Mouse (Mus musculus) embryo, embryonic 10 days (tissue): ENCODE results near the gene Myh8.

ENCODE experiments used
- DNase-seq: peaks from one replicate; pipeline ENCODE4 v3.0.0-alpha.2; 2015; ENCODE audit warnings: low spot score

Gene Myh8

DNA sequence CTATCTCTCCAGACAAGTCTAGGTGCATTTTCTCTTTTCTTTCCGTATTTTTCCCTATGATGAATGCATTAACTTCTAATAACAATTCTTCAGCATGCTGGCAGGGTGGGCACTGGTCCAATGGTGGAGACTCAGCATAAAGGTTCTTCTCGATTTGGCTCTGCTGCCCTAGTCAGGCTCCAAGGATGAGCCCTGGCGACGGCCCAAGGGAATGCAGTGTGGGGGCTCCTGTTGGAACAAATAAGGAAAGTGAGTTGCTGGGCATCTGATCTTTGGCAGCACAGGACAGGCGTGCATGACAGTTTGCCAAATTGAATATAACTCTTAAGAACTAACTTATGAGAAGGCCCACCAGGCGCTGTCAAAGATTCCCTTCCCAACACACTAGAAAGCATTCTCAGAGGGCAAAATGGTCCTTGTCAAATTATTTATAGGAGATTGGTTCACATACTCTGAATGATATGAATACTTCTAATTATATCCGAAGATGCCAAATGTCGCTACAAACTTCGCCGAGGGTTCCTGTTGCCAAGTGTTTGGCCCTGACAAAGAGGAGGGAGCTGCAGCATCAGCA lies at the start of gene Myh8:
Gene Myh8, plus strand, starts transcription at position 524 of the 574 bp plus-strand sequence.
- no peak for DNase-seq

DNA sequence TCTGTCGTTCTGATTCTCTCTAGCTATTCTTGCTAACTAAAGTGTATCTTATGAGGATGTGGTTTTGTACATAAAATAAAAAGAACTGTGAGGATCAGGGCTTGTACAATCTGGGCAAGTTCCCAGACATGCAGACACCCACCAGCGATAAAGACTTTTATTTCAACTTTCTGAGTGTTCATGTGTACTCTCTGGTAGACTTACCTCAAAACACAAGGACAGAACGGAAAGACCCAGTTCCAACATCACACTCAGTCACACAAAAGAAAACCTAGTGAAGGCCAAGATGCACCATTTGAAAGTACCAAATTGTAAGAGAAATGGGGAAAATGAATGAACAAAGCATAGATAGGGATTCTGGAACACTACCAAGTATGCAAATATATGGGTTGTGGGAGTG lies 48.2 kb upstream of the Myh8 start:
- no peak for DNase-seq

DNA sequence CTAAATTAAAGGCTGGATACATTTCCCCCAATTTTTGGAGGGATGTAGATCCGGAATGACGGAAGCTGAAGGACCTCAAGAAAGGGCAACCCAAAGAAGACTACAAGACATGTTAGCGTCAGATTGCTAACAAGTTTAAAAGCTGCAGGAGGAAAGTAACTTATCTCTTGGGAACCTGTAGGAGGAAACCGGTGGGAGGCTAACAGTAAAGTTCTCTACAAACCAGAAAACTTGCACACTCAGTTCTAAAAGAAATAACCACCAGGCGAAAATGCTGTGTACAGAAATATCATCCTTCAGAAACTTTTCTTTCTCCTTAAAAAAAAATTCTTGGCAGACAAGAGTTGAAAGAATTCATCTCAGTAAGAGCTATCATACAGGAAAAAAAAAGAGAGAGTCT lies 47.8 kb upstream of the Myh8 start:
- no peak for DNase-seq

DNA sequence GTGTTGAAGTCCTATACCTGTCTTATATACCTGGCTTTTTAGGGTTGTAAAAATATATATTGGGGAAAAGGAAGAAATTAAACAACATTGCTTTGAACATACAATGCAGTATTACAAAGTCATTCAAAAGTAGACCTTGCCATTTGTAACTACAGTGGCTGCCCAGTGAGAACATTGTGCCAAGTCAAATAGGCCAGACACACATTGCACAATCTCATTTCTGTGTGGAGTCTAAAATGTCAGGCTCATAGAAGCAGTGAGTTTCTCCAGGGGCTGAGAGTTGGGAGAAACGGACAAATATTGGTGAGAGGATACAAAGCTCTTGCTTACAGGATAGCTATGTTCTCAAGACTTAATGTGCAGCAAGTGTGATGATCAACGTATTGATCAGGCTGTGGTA lies 47.0 kb upstream of the Myh8 start:
- DNase-seq = no peak

DNA sequence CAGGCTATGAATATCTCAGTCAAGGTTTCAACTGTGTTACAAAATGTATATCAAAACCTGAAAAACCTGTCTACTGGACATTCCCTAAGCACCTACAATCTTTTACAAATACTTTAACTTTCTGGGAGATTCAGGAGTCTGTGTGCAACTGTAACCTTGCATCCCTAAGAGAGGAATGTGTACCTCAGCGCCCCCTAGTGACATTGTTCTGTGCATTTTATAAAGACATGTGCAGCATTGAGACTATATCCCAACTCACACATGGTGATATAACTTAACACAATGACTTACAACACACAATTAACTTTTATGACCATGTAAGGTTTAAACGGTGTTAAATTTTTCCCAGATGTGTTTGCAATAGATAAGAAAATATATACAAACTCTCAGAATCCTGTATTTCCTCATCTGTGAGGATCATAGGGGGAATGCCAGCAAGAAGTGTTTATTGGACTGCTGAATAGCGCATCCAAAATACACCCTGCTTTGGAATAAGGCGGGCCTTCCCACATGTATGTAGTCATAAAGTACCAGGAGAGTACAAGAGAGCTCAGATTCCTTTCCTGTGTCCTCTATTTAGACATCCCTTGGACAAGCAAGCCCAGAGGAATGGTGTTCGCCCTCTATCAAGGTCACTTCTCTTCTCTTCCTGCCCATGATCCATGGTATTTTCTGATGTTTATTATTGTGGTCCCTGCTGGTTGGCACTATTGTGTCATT lies 41.1 kb upstream of the Myh8 start:
- DNase-seq = peak; percentile 78

DNA sequence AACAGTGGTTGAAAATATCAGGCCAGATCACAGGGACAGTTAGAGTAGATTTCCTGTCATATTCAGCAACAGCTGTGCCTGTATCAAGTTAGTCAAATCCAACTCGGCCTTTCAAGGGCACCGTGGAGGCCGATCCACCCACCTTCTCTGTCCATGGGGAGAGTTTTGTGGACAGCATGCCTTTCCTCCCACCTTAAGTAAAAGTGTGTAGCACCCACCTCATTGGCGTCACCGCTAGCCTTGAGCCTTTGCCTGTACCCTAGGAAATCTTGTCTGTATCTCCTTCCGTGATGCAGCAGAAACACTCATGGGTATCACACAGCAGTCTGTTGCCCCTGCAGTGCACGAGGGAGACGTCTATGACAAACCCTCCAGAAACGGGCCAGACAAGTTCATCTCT lies 40.1 kb upstream of the Myh8 start:
- no peak for DNase-seq

DNA sequence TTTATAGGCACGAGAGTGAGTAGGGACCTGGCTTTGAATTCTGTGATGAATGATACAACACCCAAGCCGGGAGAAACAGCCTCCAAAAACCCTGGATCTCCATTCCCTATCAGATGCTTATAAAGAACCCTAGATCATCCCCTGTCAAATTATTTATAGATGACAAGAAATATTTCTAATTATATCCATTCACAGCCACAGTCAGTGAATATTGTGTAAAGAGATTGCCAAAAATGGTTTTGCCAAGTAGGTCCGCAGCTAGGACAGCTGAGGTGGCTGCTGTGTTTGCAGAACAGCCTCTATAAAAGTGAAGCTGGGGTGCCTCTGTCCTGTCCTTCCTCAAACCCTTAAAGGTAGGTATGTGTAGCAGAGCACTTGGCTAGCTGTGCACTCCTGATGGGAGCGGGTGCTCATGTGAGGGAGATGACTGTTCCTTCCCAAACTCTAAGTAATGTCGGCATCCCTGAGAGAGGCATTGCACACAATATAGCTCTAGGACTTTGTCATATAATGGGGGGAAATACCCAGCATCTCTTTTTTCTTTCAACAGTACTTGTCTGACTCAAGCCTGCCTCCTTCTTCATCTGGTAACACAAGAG lies 39.3 kb upstream of the Myh8 start, which contains the start of gene Myh4:
Gene Myh4, plus strand, starts transcription at position 549 of the 599 bp plus-strand sequence.
- DNase-seq = no peak

DNA sequence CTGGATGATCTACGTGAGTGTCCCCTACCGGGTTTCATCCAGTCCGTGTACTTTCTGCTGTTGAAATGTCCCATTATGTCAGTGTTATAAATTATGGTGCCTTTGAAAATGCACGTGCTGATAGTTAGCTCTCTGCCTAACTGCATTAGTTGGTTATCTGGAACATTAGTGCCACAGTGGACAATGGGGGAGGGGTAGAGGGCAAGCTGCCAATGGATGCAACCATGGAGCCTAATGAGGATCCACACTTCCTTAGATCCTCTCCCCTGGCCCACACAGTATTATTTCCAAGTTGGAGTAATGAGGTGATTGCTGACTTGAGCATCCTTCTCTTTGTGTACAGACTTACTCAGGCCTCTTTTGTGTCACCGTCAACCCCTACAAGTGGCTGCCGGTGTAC lies 35.9 kb upstream of the Myh8 start:
- DNase-seq = no peak

DNA sequence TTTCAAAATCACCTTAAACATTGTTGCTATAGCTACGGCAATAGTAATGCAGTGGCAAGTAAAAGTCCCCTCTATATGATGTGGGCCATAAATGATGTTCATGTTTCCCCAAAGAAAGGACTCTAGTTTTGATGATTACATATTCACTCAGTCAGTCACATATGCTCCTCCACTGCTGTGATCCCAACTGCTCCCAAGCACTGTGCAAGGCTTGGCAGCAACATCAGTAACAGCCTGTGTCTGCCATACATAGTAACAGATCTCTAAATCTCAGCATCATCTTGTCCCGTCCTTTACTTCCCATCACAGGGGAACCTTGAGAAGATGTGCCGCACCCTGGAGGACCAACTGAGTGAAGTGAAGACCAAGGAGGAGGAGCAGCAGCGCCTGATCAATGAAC lies 23.2 kb upstream of the Myh8 start:
- DNase-seq = no peak

DNA sequence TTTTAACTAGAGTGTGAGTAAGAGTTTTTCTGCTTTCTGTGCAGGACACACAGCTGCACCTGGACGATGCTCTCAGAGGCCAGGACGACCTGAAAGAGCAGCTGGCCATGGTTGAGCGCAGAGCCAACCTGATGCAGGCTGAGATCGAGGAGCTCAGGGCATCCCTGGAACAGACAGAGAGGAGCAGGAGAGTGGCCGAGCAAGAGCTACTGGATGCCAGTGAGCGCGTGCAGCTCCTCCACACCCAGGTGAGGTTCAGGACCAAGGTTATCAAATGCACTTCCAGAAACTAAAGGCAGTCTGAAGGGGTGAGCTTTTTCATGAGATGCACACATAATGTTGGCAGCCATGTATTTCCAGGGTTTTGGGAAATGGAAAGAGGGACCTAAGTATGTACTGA lies 19.9 kb upstream of the Myh8 start:
- DNase-seq = no peak

DNA sequence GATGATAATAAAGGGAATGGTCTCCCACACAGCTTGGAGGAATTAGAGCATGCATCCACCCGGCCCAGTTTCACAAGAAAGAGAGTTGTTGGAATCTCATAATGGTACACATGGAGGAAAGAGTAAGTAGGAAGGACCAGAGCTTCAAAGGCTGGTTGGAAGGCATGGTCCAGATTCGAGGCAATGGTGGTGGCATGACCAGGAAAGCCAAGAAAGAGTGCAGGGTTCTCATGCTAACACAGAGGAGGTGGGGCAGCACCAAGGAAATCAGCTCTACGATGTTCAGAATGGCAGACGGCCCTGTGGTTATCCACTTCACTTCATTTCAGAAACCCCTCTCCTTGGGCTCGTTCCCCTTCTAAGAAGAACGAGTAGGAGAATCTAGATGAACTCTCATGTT lies 16.0 kb upstream of the Myh8 start:
- DNase-seq = no peak

DNA sequence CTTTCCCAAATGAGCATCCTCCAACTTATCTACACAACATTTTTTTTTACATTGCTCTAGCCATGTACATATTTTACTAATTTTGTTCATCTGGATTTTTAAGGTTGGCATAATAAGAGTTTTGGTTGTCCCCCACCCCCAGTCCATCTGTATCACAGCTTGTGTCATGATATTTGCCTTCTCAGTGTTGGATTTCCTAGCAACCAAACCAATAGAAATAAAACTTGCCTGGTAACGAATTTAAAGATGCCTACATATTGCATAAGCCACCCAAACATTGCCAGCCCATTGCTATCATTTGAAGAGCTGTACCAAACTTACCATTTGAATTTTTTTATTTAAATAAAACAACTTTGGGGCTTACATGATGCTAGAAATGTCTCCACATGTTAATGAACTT lies 16.5 kb downstream of the Myh8 start:
- DNase-seq = no peak

DNA sequence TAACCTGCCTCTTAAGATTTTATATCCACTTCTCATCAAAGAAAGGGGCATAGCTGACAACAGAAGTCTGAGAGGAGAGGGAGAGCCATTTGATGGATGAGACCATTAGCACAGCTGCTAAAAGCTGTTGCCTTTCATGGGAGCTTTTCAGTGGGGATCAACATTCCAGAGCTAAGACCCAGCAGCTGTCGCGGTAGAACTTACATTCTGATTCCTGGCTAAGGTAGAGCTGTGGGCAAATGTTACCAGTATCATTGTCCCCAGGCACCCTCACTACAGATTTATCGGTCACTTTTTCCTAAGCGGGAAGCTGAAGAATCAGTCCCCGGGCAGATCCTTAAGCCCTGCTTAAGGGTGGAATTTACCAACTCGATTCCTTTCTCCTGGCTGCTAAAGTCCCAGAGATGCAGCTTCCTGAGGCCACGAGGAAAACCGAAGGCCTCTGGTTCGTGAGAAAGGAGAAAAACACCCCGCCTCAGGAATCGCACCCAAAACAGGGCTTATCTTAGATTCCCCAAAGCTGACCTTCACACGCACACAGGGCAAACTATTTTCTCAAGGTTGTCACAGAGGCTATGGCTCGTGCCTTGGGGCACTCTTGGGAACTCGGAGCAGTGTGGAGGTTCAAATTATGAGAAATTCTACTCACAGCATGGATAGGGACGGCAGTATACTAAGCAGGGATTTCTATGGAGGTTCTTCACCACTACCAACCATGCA lies 37.0 kb downstream of the Myh8 start:
- peak; percentile 64 for DNase-seq

DNA sequence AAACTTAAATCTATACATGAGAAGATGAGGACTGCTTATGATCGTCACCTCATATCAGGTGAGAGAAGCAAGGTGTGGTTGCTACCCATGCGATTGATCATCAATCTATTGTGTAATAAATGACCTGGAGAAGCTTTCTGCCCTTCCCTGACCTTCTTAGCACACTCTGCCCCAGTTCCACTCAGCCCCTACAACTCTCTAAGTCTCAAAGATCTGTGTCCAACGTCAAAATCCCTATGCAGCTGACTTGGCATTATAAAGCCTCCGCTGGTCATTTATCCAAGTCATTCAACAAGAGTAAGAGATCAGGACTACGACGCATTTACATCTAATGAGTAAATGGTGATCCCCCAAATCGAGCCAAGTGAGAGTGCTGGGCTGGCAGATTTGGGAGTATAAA lies 44.4 kb downstream of the Myh8 start, which contains the start of gene Myh13:
Gene Myh13, plus strand, starts transcription at position 301 of the 400 bp plus-strand sequence.
- no peak for DNase-seq

DNA sequence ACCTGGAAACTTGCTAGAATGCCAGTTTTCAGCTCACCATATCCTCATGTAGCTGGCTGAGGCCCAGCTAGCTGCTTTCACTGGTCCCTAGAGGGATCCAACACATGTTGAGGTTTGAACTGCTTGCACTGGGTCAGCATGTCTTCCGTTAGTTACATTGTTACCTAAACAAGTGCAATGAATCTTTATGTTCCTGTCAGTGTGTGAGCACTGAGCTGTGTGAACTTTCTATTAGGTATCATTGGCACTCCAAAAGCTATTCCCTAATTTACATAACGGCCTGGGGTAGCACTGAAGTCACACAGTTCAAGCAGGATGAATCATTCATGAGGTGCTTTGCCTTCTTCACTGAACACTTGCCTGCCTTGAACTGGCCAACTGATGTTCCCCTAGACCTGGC lies 49.6 kb downstream of the Myh8 start:
- no peak for DNase-seq

DNA sequence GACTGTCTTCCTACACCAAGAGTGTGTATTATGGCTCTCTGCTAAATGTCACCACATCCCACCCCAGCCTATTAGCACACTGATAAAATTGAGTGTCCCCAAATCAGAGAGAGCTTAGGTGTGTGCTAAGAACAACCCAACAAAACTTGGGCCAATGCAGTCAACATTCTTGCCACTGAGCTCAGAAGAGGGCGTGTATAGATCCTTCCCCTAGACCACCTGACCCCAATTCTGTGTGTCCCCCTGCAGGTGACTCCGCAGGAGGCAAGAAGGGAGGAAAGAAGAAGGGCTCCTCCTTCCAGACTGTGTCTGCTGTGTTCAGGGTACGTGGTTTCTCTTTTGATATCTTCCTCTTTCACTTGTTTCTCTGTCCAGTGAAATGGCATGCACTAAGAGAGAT lies 67.6 kb downstream of the Myh8 start:
- no peak for DNase-seq

DNA sequence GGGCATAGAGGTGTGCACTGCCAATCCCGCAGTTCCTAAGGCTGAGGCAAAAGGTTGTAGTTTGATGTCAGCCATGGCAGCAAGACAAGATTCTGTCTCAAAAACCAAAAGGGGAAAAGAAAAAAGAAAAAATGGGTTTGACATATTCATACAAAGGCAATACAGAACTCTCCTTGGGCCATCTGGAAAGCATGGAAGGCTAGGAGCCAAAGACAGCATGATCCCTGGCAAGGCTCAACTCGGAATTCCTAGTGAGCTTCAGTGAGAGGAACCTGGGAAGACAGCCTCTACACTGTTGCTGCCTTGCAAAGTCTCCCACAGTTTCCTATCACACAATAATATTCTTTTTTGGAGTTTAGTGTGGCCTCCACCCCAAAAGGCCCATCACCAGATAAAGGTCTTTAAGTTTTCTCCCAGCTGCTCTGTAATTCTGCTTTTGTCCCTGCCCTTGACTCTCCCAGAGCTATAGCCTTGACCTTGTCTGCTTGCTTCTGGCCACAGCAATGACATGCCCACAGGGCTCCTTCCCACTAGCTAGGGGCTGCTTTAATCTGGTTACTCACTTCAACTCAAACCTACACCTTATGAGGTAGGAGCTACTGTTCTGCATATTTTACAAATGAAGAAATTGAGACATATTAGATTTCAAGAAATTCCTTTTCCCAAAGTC lies 68.4 kb downstream of the Myh8 start:
- DNase-seq = no peak

DNA sequence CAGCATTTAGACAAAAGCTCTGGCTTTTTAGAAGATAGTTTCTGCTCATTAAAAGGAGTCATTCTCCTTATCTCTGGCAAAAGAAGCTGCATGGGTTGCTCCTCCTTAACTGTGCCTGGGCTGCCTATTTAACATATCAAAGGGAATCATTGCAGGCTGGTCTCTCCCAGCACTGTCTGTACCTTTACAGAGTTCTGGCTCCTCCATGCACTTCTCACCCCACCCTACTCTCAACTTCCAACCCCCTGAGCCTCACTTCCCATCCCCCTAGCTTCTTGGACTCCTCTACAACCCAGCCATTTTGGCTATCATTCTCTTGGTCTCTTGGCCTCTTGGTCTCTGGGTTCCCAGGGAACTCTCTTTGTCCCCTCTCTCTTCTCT lies 68.9 kb downstream of the Myh8 start:
- DNase-seq = no peak

DNA sequence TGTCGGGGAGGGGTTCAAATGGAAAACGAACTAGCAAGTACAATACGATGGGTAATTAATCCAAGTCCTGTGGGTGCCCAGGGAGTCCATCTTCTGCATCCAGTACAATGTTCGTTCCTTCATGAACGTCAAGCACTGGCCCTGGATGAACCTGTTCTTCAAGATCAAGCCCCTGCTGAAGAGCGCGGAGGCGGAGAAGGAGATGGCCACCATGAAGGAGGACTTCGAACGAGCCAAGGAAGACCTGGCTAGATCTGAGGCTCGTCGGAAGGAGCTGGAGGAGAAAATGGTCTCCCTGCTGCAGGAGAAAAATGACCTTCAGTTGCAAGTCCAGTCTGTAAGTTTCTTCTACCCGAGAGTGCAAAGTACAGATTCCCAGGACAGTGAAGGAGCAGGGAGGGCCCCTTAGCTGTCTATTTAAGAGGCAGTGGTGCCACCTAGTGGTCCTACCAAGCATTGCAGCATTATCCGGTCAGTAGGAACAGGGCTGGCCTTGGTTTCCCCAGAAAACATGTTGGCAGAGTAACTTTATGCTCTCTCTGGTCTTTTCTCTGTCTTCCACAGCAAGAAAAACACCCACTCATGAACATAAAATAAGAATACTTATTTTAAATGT lies 73.3 kb downstream of the Myh8 start:
- peak; percentile 91 for DNase-seq

DNA sequence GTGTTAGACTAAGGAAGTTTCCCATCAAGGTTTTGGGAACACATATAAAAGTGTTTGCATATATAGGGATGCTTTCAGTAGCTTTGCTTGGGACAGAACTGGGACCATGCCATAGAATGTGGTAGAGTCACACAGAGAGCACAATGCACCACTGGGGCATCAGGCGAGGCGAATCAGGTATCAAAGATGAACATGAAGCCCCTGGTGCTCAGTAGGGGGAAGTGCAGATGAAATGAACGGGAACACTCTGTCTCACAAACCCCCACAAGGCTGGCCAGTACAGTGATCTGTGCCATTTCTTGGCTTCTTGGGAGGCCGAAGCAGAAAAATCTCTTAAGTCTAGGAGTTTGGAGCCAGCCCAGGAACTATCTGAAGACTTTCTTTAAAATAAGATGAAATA lies 76.1 kb downstream of the Myh8 start:
- DNase-seq = peak; percentile 35

DNA sequence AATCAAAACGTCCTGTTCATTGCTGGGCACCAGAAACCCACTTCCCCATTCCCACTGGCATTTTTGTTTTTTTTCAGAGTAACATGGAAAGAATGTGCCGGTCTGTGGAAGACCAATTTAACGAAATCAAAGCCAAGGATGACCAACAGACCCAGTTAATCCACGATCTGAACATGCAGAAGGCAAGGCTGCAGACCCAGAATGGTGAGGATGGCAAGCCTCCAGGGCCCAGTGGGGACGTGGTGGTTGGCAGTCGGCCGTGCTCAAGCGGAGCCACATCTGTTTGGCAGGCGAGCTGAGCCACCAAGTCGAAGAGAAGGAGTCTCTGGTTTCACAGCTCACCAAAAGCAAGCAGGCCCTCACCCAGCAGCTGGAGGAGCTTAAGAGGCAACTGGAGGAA lies 81.1 kb downstream of the Myh8 start:
- no peak for DNase-seq
